Mouse (Mus musculus): Measurements from ENCODE around the gene Arf5. TPM values are rescaled to one million over a fixed set of nuclear protein-coding genes. Genes with fewer than 3 reads are reported as not detected.

Gene Arf5
- polyA plus RNA-seq (2015; fragmentation: Illumina TruSeq; extraction: RNeasy Lipid Tissue Mini Kit (QIAGEN cat#74804); ENCODE audit: insufficient read depth, low replicate concordance) = 55.3 TPM

DNA sequence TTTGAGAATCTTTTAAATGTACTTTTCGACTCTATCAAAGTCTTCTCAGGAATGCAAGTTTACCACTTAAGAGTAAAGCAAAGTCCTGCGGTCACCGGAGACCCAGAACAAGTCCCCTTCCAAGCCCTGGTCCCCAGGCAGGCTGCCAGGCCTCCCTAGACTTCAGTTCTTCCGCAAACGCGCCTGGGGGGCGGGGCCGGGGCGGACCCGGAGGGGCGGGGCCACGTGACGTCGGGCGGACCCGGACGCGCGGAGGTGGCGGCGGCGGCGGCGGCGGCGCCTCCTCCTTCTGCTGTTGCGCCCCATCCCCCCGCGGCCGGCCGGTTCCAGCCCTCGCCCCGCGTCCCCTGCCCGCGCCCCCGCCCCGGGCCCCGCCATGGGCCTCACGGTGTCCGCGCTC lies at the start of gene Arf5:
Gene Arf5 (plus strand): TSS at position 248 of the 400 bp plus-strand sequence.

GRCm38 (mm10) chr6:28397681-28398203 lies 25.6 kb upstream of the Arf5 start, which contains the start of gene Zfp800:
Zfp800 (minus strand) TSS chr6:28398005.

DNA sequence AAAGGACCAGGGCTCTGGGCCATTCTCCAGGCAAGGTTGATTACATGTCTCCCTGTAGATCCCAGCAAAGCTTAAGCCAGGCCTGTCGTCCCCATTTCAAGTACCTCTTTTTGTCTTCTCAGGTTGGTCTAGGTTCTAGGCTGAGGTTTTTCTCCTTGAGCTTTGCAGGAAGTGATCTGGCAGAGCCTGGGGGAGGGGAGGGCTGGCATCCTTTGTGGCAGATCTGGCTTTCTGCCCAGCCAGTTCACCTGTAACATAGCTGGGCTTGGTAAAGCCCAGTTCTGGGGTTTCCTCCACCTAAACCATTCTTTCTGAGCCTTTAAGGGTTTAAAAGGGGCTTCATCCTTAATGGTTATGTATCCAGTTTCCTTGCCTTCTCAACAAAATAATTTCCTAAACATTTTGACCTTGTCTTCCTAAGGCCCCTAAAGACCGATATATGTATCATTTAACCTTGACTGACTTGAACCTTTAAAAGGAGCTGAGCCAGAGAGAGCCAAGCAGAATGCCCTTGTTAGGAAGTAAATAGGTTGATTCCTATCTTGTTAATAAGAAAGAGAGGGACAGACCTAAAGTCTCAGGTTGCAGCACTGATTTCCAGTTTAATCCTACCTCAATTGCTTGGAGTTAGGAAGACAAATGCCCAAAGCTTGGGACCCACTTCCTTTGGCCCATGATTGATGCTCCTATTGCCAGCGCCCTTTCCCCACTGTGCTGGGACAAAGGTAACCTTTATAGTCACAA lies 3.9 kb downstream of the Arf5 start, which contains the start of gene Fscn3:
Gene Fscn3 (plus strand): TSS at position 694 of the 744 bp plus-strand sequence.

DNA sequence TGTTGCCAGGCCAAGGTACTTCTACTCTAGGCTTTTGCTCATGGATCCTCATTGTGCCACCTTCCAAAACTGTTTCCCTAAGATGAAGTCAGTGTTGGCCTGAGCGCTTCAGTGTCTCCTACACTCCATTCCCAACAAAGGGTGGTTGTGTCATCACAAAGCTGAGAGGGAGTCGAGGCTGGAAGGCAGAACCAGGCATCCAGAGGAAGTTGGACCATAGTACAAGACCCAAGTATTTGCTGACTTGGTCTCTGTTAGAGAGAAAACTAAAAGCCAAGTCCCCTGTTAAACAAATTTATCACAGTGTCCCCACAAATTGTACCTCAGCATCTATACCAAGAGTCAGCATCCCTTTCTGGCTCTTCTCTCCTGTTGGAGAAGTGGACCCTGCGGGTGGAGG lies 4.9 kb downstream of the Arf5 start, which contains the start of gene Gcc1:
Gene Gcc1 (minus strand): TSS at position 101 of the 400 bp plus-strand sequence.

DNA sequence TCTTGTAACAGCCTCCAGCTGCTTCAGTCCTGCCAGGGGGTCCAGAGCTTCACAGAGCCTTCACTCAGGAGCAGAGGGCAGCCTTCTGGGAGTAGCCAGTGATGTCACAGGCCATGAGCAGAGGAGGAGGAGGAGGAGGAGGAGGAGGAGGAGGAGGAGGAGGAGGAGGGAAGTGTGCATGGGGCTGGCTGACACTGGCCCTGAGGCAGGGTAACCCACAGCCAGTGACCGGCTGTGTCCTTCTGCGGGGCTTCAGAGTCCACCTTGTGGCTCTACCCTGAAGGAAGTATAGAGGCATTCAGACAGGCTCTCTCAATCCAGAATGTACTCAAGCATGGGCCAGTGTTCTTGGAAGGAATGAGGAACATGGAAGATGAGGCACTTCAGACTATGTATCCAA lies 25.9 kb downstream of the Arf5 start, which contains the start of gene Pax4:
Gene Pax4 (minus strand): TSS at position 101 of the 400 bp plus-strand sequence.

GRCm38 (mm10) chr6:28474839-28475238 lies 51.5 kb downstream of the Arf5 start, which contains the start of gene Snd1:
Snd1 (plus strand) TSS chr6:28475139.

Other genes with a start within 250 kb of the Arf5 start
- 48.9 TPM for gene Zfp800, start 25.6 kb upstream of the Arf5 start, polyA plus RNA-seq (2015; fragmentation: Illumina TruSeq; extraction: RNeasy Lipid Tissue Mini Kit (QIAGEN cat#74804); ENCODE audit: insufficient read depth, low replicate concordance)
- gene Fscn3, start 4.2 kb downstream of the Arf5 start, polyA plus RNA-seq (2015; fragmentation: Illumina TruSeq; extraction: RNeasy Lipid Tissue Mini Kit (QIAGEN cat#74804); ENCODE audit: insufficient read depth, low replicate concordance) = not detected
- 10.4 TPM for gene Gcc1, start 4.8 kb downstream of the Arf5 start, polyA plus RNA-seq (2015; fragmentation: Illumina TruSeq; extraction: RNeasy Lipid Tissue Mini Kit (QIAGEN cat#74804); ENCODE audit: insufficient read depth, low replicate concordance)
- not detected for gene Pax4, start 25.8 kb downstream of the Arf5 start, polyA plus RNA-seq (2015; fragmentation: Illumina TruSeq; extraction: RNeasy Lipid Tissue Mini Kit (QIAGEN cat#74804); ENCODE audit: insufficient read depth, low replicate concordance)
- gene Snd1, start 51.6 kb downstream of the Arf5 start, polyA plus RNA-seq (2015; fragmentation: Illumina TruSeq; extraction: RNeasy Lipid Tissue Mini Kit (QIAGEN cat#74804); ENCODE audit: insufficient read depth, low replicate concordance) = 39.8 TPM